Mouse (Mus musculus) lung, adult 18-20 months (tissue): Measurements from ENCODE around the gene Adam12.

ENCODE experiments used
- DNase-seq, 2 experiments: peaks; one replicate each; pipeline ENCODE4 v3.0.0; 2022; ENCODE audit warnings: mixed read lengths in 2 of 2

Gene Adam12

DNA sequence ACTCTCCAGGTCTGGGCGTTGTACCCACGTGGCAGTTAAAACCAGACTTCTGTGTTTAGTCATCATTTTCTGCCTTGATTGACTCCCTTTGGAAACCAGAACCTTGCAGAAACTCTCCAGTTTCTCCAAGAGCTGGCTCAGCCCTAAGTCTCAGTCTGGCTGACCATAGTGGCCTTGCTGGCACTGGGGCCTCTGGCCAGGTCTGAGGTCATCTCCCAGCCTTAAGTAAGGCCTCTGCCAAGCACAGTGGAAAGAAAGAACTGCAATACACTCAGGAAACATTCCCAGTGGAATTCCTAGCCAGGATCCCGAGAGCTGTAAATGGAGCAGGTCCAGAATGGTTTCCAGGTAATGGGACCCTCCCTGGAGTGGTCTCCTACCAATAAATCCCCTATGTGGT, 303.0 kb downstream of the Adam12 start:
- no peak for DNase-seq

DNA sequence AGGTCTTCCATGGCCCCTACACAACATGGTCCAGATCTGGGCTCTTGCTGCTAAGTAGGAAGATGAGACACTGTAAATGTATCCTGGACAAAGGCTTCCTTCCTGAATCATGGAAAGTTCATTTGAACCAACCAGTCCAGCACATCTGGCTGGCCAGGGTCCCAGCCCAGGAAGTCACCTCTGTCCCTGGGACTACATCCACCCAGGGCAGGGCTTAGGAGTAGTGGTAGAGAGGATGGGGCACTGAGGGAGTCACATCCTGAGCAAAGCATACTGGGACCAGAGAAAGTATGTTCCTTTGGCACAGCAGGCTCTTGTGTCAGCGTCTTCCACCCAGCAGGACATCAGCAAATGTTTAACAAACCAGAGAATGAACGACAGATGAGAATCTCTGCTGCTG, 306.2 kb downstream of the Adam12 start:
- no peak for DNase-seq

DNA sequence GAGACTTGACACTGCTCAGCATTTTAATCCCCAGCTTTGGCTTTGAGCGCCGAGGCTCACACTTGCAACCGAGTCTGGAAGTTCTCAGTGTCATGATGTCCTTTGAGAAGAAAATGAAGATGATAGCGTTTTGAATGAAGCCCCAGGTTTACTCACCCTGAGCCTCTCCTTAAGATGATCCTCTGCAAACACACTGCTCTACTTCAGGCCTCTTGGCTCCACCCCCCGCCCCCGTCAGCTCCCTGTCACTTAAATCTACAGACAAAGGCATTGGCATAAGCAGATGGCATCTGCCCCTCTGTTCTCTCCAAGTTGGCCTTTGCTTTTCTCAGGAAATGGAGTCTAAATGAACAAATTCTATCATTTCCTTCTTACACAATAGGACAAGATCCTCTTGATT, 308.0 kb downstream of the Adam12 start:
- DNase-seq: no peak

DNA sequence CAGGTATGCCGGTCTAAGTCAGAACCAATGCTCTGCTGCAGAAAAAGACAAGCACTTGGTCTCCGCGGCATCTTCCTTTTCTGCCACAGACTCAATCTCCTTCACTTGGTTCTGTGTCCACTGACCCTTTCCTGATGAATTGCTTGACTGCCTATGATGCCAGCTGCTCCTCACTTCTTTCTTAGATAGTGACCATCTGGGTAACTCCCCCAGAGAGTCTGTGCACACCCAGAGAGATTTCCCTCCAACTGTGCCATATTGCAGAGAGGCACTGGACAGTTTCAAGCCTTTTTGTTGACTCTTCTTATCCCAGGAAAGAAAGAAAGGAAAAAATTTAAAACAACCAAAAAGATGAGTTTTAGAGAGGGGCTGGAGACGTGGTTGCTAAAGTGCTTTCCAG, 310.7 kb downstream of the Adam12 start:
- no peak for DNase-seq

DNA sequence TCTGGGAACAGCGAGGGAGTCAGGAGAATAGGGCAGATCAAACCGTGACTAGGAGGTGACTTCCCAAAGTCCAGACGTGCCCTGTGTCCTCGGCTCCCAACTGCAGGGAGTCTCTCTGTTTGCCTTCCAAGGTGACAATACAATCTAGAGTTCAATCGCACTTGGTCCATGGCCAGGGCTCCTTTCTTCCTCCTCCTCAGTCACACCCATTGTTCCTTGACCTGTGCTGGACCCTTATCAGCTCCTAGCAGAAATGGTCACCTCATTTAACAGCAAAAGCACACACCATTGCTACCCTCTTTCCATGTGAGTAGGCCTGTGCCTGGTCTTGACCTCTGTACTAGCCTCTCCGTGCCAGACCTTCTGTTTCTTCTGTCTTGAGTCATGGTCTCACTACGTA, 311.2 kb downstream of the Adam12 start:
- DNase-seq: no peak

DNA sequence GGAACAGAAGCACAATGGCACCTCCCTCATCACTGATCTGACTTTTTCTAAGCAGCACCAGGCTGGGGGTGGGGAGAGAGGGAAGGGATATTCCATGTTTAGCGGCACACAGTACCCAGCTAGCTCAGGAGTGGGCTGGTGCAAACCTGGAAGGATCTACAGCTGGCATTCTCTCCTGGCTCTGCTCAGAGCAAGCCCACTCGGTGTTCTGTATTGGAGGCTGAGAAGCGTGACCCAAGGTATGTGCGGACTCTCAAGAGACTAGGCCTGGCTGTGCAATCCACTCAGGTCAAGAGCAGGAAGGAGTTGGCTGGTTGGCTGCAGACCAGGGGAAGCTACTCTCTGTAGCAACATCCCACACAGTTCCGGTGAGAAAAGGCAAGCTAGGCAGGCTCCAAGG, 312.0 kb downstream of the Adam12 start:
- DNase-seq: peak; percentile 63 to 78

DNA sequence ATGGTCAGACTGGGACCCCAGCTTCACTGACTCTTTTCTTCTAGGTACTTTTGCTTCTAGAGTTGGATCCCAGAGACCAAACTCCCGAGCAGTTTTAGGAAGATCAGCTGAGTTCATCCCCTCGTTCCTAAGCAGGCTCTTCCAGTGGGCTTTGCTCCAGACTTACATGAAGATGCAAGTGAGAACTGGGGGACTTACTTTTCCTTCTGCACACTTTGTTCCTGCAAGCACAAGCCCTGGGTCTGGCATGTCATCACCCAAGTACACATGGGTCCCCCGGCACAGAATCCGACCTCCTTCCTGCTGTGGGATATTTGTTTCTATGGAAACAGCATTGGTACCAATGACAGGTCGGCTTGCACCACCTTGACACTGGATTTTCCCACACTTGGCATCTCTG, 312.6 kb downstream of the Adam12 start:
- no peak for DNase-seq

DNA sequence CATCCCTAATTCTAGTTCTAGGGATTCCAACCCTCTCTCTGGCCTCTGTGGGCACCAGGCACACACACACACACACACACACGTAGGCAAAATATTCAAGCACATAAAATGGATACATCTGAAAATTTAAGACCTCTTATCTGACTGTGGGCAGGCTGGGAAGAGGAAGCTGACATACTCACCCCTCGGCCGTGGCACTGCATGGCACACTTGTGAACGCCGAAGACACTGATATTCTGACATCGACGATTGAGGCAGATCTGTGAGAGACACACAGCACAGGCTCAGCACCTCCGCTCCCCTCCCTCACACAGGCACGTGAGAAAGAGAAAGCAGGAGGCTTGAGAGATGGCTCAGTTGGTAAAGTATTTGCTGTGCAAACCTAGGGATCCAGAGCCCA, 315.7 kb downstream of the Adam12 start:
- DNase-seq: no peak

DNA sequence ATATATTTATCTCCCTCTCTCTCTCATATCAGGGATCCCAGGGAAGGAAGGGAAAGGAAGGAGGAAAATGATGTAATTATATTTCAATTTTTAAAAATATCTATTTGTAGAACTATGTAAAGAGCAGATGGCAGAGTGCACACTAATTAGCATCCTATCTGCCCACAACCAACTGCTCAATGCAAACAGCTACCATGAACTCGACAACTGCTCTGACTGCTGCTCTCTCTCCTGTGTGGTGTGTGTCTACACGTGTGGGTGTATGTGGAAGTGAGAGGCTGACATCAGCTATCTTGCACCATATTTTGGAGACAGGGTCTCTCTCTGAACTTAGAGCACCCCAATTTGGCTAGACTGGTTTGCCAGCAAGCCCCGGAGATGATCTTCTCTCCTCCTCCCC, 320.1 kb downstream of the Adam12 start:
- no peak for DNase-seq

DNA sequence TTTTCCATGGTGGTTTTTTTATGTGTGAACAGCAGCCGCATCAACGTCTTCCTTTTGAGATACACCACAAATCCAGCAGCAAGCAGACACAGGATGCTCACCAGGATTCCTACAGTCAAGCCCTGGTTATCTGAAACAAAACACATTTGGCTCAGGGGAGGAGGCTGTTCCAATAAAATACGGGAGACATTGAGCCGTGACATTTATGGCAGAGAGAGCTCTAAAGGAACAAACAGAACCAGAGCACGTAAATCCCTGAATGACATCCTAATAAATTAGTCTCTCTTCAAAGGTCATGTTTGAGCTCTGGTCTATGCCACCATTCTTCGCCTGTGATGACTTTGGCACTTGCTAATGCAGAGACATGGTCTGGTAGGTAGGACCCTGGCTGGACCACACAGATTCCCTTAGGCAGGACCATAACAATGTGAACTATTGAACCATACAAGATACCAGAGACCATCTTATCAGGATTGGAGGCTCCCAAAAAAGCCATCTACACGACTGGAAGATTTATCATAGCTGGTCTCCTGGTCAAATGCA, 322.0 kb downstream of the Adam12 start:
- no peak for DNase-seq

DNA sequence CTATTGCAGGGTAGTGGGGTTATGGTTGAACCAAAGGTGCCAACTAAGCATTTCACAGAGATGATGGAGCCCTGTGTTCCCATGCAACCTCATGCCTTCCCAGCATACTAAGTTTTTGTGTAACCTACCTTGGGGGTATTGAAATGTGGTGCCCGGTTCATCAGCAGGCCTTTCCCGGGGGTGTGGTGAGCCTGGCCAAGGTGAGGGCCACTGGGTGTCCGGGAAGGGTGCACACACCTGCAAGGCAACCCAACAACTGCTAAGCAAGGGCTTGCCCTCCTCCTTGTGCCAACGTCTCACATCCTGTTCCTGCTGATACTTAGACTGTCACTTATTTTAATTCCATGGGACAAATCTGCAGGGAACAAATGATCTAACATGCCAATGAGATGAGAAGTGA, 323.0 kb downstream of the Adam12 start:
- DNase-seq: no peak

DNA sequence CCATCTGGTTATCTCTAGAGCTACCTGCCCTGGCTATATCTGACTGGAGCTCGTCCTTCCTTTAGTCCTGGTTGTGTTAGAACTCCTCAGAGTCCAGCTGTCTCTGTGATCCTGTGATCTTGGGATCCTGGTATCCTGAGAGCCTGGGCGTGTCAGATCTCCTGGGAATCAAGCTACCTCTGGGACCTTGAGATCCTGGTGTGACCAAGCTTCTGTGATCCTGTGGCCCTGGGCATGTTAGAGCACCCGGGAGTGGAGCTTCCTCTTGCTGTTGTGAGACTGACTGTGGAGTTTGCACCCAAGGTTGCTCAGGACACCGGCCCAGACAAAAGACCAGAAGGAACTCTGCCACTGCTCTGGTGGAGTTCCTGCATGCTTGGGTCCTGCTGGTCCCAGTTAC, 332.6 kb downstream of the Adam12 start:
- no peak for DNase-seq

DNA sequence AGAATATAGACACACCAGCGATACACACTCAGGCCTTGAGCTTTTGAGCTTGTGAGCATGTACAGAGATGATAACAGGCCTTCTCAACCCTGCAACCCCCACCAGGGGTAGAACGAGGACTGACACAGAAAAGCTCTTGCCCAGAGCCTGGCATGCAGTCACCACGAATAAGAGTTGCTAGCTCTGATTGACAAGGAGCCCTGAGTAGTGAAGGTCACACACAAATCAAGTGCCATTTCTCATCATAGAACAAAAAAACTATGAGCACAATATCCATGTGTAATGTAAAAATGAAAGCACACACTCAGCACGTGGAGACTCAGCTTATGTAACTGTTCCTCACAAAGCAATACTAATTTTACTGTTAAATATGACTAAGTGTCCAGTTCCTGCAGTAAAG, 340.1 kb downstream of the Adam12 start:
- no peak for DNase-seq

DNA sequence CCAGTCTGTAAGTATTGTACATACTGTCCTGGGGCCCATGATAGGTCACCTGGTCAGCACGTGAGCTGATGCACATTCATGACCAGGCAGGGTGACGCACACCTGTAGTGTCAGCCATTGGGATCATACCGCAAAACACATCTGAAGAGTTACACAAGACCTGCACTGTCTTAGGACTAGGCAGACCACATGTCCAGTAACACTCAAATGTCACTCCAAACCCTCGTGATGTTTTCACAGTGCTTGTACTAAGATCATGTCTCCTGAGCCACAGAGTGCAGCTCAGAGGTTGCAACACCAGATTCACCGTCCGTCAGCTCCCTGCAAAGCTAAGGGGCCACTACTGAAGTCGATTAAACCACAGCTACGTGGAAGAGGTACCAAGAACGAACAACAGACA, 340.6 kb downstream of the Adam12 start:
- peak in 1 of 2 experiments; percentile 11 for DNase-seq

DNA sequence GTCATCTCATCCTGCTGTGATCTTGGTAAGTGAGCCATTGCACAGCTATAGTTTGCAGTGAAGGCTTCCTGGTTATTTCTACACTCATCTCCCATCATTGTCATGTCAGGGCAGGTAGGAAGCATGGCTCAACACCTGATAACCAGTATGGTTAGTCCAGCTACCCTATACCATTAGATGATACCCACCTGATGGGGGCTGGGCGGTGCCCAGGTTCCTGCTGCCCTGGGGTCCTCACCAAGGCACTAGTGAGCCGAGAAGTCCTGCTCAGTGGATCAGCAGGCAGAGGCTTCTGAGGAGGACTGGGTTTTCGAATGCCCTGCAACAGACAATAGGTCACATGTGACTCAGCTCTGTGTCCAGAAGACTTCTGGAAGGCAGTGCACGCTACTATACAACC, 342.0 kb downstream of the Adam12 start:
- no peak for DNase-seq

DNA sequence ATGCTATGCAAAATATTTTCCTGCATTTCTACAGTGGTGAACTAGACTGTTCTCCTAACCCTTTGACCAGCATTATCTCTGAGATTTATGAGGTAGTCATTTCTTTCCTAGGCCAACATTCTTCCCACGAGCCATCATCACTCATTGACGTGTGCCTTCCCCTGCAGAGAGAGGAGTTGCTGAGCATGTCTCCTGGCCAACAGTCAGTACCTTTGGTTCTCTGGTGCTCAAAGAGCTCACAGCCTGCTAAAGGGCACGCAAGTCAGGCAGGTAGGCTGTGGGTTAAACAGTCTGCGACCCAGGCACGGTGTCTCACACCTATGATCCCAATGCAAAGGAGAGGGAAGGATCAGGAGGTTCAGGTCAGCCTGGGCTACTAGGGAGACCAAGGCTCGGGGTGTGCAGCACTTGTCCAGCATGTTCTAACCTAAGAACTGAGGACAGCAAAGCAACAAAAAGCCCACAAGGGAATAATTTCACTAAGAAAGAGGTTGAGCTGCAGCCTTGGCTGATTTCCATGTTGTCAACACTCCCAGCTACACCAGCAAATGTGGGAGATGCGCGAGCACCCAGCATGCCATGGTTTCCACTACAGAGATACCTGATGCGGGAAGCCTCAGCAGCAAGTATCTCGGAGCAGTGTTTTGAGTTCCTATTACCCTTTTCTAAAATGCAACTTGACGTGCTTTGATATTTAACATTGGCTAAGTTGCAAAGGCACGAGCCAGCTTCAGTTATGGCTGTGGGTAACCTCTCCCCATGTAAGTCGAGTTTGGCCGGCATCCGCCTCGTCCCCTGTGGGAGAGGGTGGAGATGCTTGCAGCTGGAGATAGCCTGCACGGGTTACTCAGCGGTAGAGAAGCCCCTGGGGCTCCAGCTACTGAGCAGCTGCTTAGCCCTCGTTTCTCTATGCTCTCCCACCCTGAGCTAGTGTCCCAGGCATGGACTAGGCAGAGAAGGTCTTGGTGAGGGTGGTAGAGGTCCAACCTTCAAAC, 342.7 kb downstream of the Adam12 start:
- no peak for DNase-seq

DNA sequence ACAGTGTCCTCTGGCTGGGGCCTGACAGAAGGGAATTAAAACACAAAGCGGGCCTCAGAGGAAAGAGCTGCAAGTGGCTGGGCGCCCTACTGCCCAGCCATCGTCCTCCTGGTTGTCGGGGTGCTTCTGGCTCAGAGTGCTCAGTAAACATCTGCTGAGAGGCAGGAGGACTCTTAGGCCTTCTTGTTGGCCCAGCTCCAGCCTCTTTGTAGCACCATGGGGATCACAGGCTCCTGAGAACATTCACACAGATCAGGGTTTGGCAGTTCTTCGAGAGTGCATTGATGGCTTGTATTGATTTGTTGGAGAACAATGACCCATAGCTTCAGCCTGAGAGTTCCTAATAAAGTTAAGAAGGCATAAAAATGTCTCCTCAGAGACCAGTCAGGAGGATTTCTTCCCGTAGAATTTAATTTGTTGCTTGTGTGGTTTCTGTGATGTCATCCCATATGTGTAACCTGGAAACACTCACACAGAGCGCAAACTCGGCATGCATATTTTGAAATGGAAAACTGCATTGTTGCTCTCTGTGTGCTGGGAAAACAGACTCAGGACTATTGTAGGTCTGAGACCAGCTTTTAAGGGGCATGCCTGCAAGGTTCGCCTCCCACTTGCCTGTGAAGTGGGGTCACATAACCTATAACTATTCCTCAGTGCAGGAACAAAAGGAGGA, 347.1 kb downstream of the Adam12 start:
- DNase-seq: peak; percentile 67 to 72

DNA sequence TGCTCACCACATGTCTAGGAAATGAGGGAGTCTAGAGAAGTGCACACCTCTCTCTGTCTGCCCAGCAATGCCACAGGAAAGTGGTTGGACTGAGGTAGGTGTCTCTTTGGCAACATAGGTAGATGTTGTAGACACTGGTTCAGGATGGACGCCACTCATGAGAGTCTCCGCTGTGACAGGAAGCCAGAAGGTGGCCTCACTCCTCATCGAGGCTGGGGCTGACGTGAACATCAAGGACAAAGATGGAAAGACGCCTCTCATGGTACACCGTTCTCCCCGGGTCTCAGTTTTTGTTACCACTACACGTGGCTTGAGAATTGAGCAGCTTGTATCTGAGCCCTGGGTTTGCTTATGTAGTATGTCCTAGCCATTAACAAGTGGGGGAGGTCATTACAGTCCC, 352.2 kb downstream of the Adam12 start:
- no peak for DNase-seq

DNA sequence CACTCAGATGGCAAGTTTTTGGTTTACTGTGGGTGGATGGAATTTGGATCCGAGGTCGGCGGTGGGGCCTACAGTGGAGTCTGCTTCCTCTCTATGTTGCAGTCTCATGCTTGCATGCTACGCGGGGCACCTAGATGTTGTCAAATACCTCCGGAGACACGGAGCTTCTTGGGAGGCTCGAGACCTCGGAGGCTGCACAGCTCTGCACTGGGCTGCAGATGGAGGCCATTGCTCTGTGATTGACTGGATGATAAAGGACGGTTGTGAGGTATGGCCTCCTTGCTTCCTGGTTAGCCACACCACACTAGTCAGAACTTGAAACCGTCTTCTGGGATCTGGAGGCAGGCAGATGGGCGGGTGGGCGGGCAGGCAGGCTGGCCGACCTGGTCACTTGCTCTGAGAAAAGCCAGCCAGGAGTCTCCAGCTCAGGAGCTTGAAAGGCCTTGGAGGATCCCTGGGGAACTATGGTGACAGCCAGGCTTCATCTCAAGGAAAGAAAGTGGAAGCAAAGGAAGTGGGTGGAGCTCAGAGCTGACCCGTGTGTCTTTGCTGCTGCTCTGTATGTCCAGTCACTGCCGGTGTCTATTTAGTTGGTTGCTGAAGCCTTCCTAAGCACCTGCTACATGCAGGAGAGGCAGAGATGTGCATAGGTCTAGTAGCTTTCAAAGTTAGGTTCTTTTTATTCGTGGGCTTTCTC, 355.2 kb downstream of the Adam12 start:
- DNase-seq: no peak

DNA sequence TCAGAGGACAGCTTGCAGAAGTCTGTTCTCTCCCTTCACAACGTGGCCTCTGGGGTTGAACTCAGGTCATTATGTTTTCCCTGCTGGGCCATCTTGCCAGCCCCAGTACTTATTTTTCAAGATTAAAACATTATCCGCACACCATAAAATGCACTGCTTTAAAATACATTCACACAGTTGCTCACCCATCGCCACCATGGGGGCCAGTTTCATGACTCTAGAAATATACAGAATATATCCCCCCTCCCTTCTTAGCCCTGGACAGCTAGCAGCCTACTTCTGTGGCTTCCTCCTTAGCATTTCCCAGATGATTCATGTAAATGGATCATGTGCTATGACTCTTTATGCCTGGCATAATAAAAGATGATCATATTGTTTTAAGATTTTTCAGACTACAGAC, 355.8 kb downstream of the Adam12 start:
- DNase-seq: no peak

DNA sequence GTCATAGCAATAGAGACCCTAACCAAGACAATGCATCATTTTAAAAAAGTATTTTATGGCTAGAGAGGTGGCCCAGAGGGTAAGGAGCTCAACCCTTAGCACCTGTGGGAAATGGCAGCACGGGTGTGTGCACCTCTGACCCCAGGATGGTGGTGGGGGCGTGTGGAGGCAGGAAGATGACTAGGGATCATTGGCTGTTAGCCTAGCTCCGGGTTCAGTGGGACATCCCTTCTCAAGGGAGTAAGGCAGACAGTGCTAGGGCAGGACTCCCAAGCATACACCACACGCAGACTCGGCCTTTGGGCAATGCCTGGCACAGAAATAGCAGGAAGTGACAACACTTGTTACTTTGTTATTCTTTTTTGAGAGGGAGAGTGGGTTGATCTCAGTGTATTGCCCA, 359.2 kb downstream of the Adam12 start:
- no peak for DNase-seq

DNA sequence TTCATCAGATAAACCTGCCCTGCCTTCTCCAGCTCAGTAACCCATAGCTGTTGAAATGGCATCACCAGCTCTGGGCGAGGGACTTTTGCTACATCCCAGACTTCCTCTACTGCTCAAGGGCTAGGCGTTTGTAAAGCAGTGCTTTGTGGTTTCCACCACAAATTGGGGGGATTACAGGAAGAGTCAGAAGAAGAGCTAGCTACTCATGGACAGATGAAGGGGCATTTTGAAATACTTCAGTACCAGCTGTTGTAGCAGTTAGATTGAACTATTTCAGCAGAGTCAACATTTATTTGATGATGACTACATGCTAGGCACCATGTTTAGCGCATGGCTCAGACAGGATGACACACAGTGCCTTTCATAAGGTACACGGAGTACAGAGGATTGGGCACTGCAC, 361.7 kb downstream of the Adam12 start:
- DNase-seq: no peak

DNA sequence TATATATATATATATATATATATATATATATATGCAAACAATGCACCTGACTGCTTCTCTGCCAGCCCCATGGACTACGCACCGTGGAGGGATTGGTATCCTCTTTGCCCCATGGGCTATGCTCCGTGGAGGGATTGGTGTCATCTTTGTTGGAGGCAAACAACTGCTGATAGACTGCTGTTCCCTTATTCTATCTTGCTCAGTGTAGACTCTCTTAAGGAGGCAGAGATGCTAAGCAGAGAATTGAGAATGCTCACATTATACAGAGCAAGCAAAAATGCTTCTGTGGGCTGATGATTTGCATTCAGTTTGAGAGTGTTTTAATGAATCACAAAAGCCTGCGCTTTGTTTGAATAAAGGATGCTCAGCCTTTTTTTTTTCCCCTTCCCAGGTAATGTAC, 368.3 kb downstream of the Adam12 start:
- no peak for DNase-seq
